Mouse (Mus musculus): Measurements from ENCODE around the gene Hist1h3h.
"Not testable (repeated sequence)": the region's sequence is repeated elsewhere in the genome, so short reads cannot be mapped to it uniquely, and the experiment has no call there.

DNA sequence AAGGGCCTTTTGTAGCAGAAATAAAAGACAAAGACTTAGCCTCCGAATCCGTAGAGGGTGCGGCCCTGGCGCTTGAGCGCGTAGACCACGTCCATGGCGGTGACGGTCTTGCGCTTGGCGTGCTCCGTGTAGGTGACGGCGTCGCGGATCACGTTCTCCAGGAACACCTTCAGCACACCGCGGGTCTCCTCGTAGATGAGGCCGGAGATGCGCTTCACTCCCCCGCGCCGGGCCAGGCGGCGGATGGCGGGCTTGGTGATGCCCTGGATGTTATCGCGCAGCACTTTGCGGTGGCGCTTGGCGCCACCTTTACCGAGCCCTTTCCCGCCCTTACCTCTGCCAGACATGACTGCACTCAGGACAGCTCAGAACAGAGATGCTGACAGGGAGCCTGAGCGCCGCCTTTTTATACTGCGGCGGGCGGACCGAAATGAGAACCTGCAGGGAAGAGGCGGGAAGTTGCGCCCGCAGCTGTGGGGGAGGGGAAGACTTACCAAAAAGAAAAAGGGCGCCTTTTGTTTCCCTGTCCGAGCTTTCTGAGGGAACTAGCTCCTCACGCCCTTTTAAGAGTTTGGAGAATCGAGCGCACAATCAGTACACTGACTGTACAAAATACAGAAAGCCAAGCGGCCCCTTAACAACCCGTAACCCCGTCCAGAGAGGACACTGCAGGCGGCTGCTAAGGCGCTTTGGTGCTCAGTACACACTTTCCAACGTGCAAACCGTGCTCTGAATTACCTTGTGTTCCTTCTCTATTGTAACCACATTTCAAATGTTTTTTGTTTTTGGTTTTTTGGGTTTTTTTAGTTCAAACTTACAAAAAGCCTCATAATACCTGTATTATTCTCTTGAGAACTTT is 32.9 kb downstream of the Hist1h3h start, which contains the start of gene Hist1h4k:
- TF ChIP-seq CTCF (IDR thresholded peaks at IDR 0.05; ENCODE audit: extremely low read depth, insufficient read depth, insufficient read length, insufficient replicate concordance), result not testable (repeated sequence)
- TF ChIP-seq POLR2A (IDR thresholded peaks at IDR 0.05; ENCODE audit: low read depth, low read length), result peak; percentile 52

Measured in spleen, adult 2 months (tissue).